Mouse (Mus musculus) spleen, adult 2 months (tissue): ENCODE results near the gene S1pr4. TPM values are rescaled to one million over a fixed set of nuclear protein-coding genes. Genes with fewer than 3 reads are reported as not detected.

Source experiments
- DNase-seq, 2 experiments: peaks; one replicate each; pipeline versions ENCODE4 v3.0.0 to v3.0.0-alpha.2; 2012 to 2021; ENCODE audit warnings: low spot score in 2 of 2, low read depth in 1 of 2
- H3K27ac ChIP-seq: fragments of 200-500 bp; 2 replicates; pipeline ENCODE4 v1.5.1; 2012; ENCODE audit warnings: low read length, inconsistent platforms; ENCODE audit not compliant: insufficient read depth
- H3K27me3 ChIP-seq: fragments of 200-500 bp; 2 replicates; pipeline ENCODE4 v1.6.1; 2012; ENCODE audit warnings: mild to moderate bottlenecking, moderate library complexity, low read length, inconsistent platforms; ENCODE audit not compliant: control insufficient read depth, insufficient read depth
- H3K36me3 ChIP-seq: fragments of 200-500 bp; 2 replicates; pipeline ENCODE4 v1.6.1; 2012; ENCODE audit warnings: mild to moderate bottlenecking, low read length, inconsistent platforms; ENCODE audit not compliant: control insufficient read depth, insufficient read depth
- H3K4me1 ChIP-seq: fragments of 200-500 bp; 2 replicates; pipeline ENCODE4 v1.6.1; 2011; ENCODE audit warnings: inconsistent platforms; ENCODE audit not compliant: control insufficient read depth, insufficient read depth, insufficient read length
- H3K4me3 ChIP-seq: fragments of 200-500 bp; 2 replicates; pipeline ENCODE4 v1.5.1; 2011; ENCODE audit warnings: mild to moderate bottlenecking, inconsistent platforms; ENCODE audit not compliant: insufficient read depth, insufficient read length; ENCODE audit errors: extremely low read depth
- CTCF ChIP-seq: fragments of 200-500 bp; IDR thresholded peaks from 2 replicates; pipeline ENCODE4 v1.5.1; 2011; ENCODE audit warnings: mild to moderate bottlenecking, inconsistent platforms; ENCODE audit not compliant: insufficient read depth, insufficient read length, insufficient replicate concordance; ENCODE audit errors: extremely low read depth
- POLR2A ChIP-seq: fragments of 200-500 bp; IDR thresholded peaks from 2 replicates; pipeline ENCODE4 v1.6.1; 2011; ENCODE audit warnings: low read depth, low read length, inconsistent platforms
- WGBS: fragments of 180-500 bp; shearing (Covaris S2); methylation state at CpG from one replicate; pipeline ENCODE4 v1.1.7; 2018; 5-methylcytosine and 5-hydroxymethylcytosine counted together
- polyA plus RNA-seq: library from polyadenylated mRNA; depleted of rRNA; stranded (reverse); fragments of >200 nt; gene quantifications from 2 replicates; pipeline ENCODE4 v1.2.3, GENCODE M21; 2012

S1pr4 gene
- polyA plus RNA-seq, 1 experiment: 127 TPM

GRCm38 (mm10) chr10:81494260-81495041 lies 5.5 kb downstream of the S1pr4 start:
- TF ChIP-seq POLR2A (no peak), CTCF (no peak)
- no peaks in the 10 kb centered on the region for H3K27me3 ChIP-seq
- peaks cover 30% of the 10 kb centered on the region for H3K36me3 ChIP-seq
- peaks cover 15% of the 10 kb centered on the region; the same call in 1 of the 2 replicates for H3K4me1 ChIP-seq
- 85% methylated on average over 11 of the region's 11 CpGs for WGBS
- H3K4me3 ChIP-seq: no peak overlapping the region
- no peak for DNase-seq
- no peak overlapping the region for H3K27ac ChIP-seq

GRCm38 (mm10) chr10:81493601-81494220 lies 6.2 kb downstream of the S1pr4 start:
- peak in 1 of 2 experiments; percentile 46 for DNase-seq
- TF ChIP-seq POLR2A (no peak), CTCF (peak; percentile 45; the same call in 1 of the 2 replicates)
- no peak overlapping the region for H3K4me3 ChIP-seq
- H3K36me3 ChIP-seq: peaks cover 37% of the 10 kb centered on the region
- no peaks in the 10 kb centered on the region for H3K27me3 ChIP-seq
- peaks cover 15% of the 10 kb centered on the region; the same call in 1 of the 2 replicates for H3K4me1 ChIP-seq
- no peak overlapping the region for H3K27ac ChIP-seq
- WGBS: 83% methylated on average over 8 of the region's 8 CpGs

GRCm38 (mm10) chr10:81492606-81493240 lies 7.2 kb downstream of the S1pr4 start:
- WGBS: 94% methylated on average over 11 of the region's 11 CpGs
- Histone ChIP-seq H3K27ac (no peak overlapping the region), H3K4me1 (peaks cover 15% of the 10 kb centered on the region; the same call in 1 of the 2 replicates), H3K4me3 (no peak overlapping the region), H3K36me3 (peaks cover 46% of the 10 kb centered on the region), H3K27me3 (no peaks in the 10 kb centered on the region)
- TF ChIP-seq POLR2A (no peak), CTCF (no peak)
- no peak for DNase-seq

- Histone ChIP-seq H3K36me3 (peaks cover 58% of the 10 kb centered on the region), H3K27me3 (no peaks in the 10 kb centered on the region), H3K27ac (no peak overlapping the region), H3K4me3 (no peak overlapping the region), H3K4me1 (peaks cover 15% of the 10 kb centered on the region; the same call in 1 of the 2 replicates)
- 94% methylated on average over 9 of the region's 9 CpGs for WGBS
- no peak for DNase-seq
- no peak for TF ChIP-seq POLR2A
- TF ChIP-seq CTCF: no peak
Measured at GRCm38 (mm10) chr10:81491018-81491417, 8.9 kb downstream of the S1pr4 start.

- H3K4me3 ChIP-seq: no peak overlapping the region
Measured at GRCm38 (mm10) chr10:81489941-81490340, 10.0 kb downstream of the S1pr4 start.

GRCm38 (mm10) chr10:81488081-81488480 lies 11.9 kb downstream of the S1pr4 start:
- Histone ChIP-seq H3K4me1 (no peaks in the 10 kb centered on the region), H3K36me3 (peaks cover 58% of the 10 kb centered on the region), H3K27me3 (no peaks in the 10 kb centered on the region), H3K4me3 (no peak overlapping the region), H3K27ac (no peak overlapping the region)
- no peak for DNase-seq
- TF ChIP-seq CTCF: no peak
- no peak for TF ChIP-seq POLR2A
- WGBS: 91% methylated on average over 11 of the region's 11 CpGs

More at GRCm38 (mm10) chr10:81489941-81490340, 10.0 kb downstream of the S1pr4 start:
- Histone ChIP-seq H3K27me3 (no peaks in the 10 kb centered on the region), H3K36me3 (peaks cover 58% of the 10 kb centered on the region), H3K4me1 (peaks cover 7% of the 10 kb centered on the region; the same call in 1 of the 2 replicates), H3K27ac (no peak overlapping the region)
- TF ChIP-seq POLR2A (no peak), CTCF (no peak)
- 91% methylated on average over 14 of the region's 14 CpGs for WGBS
- DNase-seq: no peak
